Mouse (Mus musculus): ENCODE data around the gene Cmbl.

GRCm38 (mm10) chr15:31563577-31564546 is 1.3 kb upstream of the Cmbl start:
- TF ChIP-seq CTCF (IDR thresholded peaks at IDR 0.05; ENCODE audit: borderline replicate concordance, insufficient read depth, low read depth, low read length) (no peak), POLR2A (IDR thresholded peaks at IDR 0.05; ENCODE audit: borderline replicate concordance, insufficient read depth, low read length) (no peak)

Data from cerebellum, adult 2 months (tissue).